Mouse (Mus musculus) liver, embryonic 14.5 days (tissue): ENCODE measurements around the gene Olfr1350. TPM values are rescaled to one million over a fixed set of nuclear protein-coding genes. Genes with fewer than 3 reads are reported as not detected.

ENCODE experiments used
- ATAC-seq: fragments of 200-750 bp; cut with Nextera tagmentation; 2 replicates; pipeline ENCODE4 v1.8.0; 2017; ENCODE audit warnings: moderate number of reproducible peaks, mild to moderate bottlenecking, moderate library complexity; ENCODE audit not compliant: insufficient read depth
- DNase-seq, 3 experiments: peaks; one replicate each; pipeline ENCODE4 v3.0.0-alpha.2; 2012 to 2013; ENCODE audit warnings: low read depth in 3 of 3, low spot score in 3 of 3
- H3K27ac ChIP-seq: fragments of 300-500 bp; sonication (generic); 2 replicates; pipeline ENCODE4 v1.5.1; 2014; ENCODE audit warnings: moderate library complexity, mild to moderate bottlenecking, control low read depth, inconsistent platforms
- H3K27me3 ChIP-seq: fragments of 300-500 bp; sonication (generic); 2 replicates; pipeline ENCODE4 v1.6.1; 2014; ENCODE audit warnings: mild to moderate bottlenecking, low read length, moderate library complexity; ENCODE audit not compliant: control insufficient read depth, insufficient read depth
- H3K36me3 ChIP-seq: fragments of 300-500 bp; sonication (generic); replicated peaks from 2 replicates; pipeline ENCODE4 v1.6.1; 2014; ENCODE audit warnings: low read depth; ENCODE audit not compliant: control insufficient read depth, insufficient read depth
- H3K4me1 ChIP-seq, 2 experiments: fragments of 200-500 bp in 1 of 2; fragments of 300-500 bp in 1 of 2; sonication (generic) in 1 of 2; replicated peaks; 2 replicates each; pipeline ENCODE4 v1.6.1; 2012 to 2014; ENCODE audit warnings: antibody characterized with exemption in 1 of 2, inconsistent platforms in 1 of 2, low read length in 1 of 2; ENCODE audit not compliant: control insufficient read depth in 2 of 2, insufficient read depth in 2 of 2
- H3K4me2 ChIP-seq: fragments of 300-500 bp; sonication (generic); 2 replicates; pipeline ENCODE4 v1.6.1; 2014; ENCODE audit warnings: low read depth, mild to moderate bottlenecking, control low read depth, moderate library complexity
- H3K4me3 ChIP-seq, 2 experiments: fragments of 200-500 bp in 1 of 2; fragments of 300-500 bp in 1 of 2; sonication (generic) in 1 of 2; 2 replicates each; pipeline ENCODE4 v1.5.1; 2012 to 2014; ENCODE audit warnings: low read depth in 2 of 2, low read length in 2 of 2, mild to moderate bottlenecking in 2 of 2, control low read depth in 1 of 2, inconsistent platforms in 1 of 2, moderate library complexity in 1 of 2; ENCODE audit not compliant: insufficient read depth in 1 of 2
- H3K9ac ChIP-seq: fragments of 300-500 bp; sonication (generic); replicated peaks from 2 replicates; pipeline ENCODE4 v1.6.1; 2014; ENCODE audit warnings: mild to moderate bottlenecking, control low read depth, moderate library complexity
- H3K9me3 ChIP-seq: fragments of 300-500 bp; sonication (generic); 2 replicates; pipeline ENCODE4 v1.6.1; 2016; ENCODE audit warnings: low read length, mixed read lengths; ENCODE audit not compliant: control insufficient read depth
- CTCF ChIP-seq: IDR thresholded peaks from 2 replicates; pipeline ENCODE4 v1.5.1; 2016; ENCODE audit warnings: antibody characterized with exemption, low read depth, control low read depth
- EP300 ChIP-seq: IDR thresholded peaks from 2 replicates; pipeline ENCODE4 v1.6.1; 2016; ENCODE audit warnings: antibody characterized with exemption, low read depth
- WGBS: fragments of 180-500 bp; shearing (Covaris S2); extraction: QIAGEN DNeasy Blood & Tissue Kit; methylation state at CpG from one replicate; pipeline ENCODE4 v1.1.7; 2014; ENCODE audit not compliant: insufficient replicate concordance; 5-methylcytosine and 5-hydroxymethylcytosine counted together
- polyA plus RNA-seq, 2 experiments: library from polyadenylated mRNA; depleted of rRNA in 1 of 2; stranded (reverse) in 1 of 2; unstranded in 1 of 2; fragments of >200 nt; fragmentation: Nextera tagmentation in 1 of 2; extraction: Ambion mirVana in 1 of 2; gene quantifications; 2 replicates each; pipeline versions ENCODE4 v1.2.1 to v1.2.3; 2012 to 2014

Olfr1350 gene
- not detected in 2 replicates for polyA plus RNA-seq (2012; rRNA removed)
- polyA plus RNA-seq (2014; fragmentation: Nextera tagmentation; extraction: Ambion mirVana): not detected in 2 replicates

DNA sequence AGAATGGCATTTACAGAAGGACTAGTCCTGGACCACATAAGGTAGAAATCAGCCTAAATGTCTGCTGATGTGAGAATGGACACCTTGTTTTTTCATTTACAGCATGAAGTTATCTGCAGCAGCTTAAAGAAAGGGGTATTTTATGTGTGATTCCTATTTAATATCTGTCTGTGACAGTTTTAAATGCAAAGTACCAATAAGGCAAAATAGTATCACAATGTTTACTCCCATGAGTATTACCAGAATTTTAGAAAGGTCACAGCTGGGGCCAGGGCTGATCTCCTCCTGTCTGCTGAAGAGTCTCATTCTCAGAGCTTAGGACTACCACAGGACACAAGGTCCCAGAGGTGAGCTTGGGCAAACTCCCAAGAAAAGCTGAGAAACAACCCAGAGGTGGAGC, at the start of gene Olfr1350:
Olfr1350 (plus strand) TSS at position 301 of the 400 bp plus-strand sequence.
- H3K27ac ChIP-seq: no peak within 1 kb of the TSS
- no peak within 1 kb of the TSS for H3K4me2 ChIP-seq
- no peaks in the 10 kb centered on the region for H3K27me3 ChIP-seq
- ATAC-seq (no peak), DNase-seq (no peak)
- no peaks in the 10 kb centered on the region for H3K36me3 ChIP-seq
- no peaks in the 10 kb centered on the region for H3K9me3 ChIP-seq
- H3K4me1 ChIP-seq: no peaks in the 10 kb centered on the region
- TF ChIP-seq CTCF: no peak
- no peak for TF ChIP-seq EP300
- no peak within 1 kb of the TSS for H3K9ac ChIP-seq
- H3K4me3 ChIP-seq: no peak within 1 kb of the TSS

- Histone ChIP-seq H3K4me2 (no peak overlapping the region), H3K9ac (no peak overlapping the region), H3K9me3 (no peaks in the 10 kb centered on the region; the same call in 1 of the 2 replicates), H3K27ac (no peak overlapping the region), H3K36me3 (no peaks in the 10 kb centered on the region), H3K4me3 (no peak overlapping the region), H3K4me1 (no peaks in the 10 kb centered on the region), H3K27me3 (no peaks in the 10 kb centered on the region)
- TF ChIP-seq EP300 (no peak), CTCF (no peak)
- WGBS: 20% methylated on average over 1 of the region's 1 CpGs
- ATAC-seq (no peak), DNase-seq (no peak)
These were observed 43.0 kb upstream of the Olfr1350 start for GRCm38 (mm10) chr7:6521666-6522065.

DNA sequence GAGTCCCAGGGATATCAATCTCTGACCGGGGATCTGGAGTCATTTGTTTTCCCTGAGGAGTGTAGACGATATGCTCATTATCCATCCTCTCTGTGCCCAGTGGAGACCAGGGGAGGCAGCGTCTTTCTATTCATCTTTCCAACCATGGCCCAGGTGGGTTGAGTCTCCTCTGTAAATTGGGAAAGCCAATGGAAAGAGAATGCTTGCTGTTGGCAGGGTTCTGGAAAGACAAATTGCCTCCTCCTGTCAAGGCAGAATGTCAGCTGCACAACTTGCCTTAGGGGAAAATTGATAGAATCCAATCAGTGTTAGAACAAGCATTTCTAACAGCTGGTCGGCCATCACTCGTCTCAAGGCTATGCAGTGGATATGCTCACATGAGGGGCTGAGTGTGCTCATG, 41.8 kb upstream of the Olfr1350 start, which contains the start of gene Olfr1349:
Olfr1349 (minus strand) TSS at position 101 of the 400 bp plus-strand sequence.
- H3K27me3 ChIP-seq: no peaks in the 10 kb centered on the region
- no peaks in the 10 kb centered on the region for H3K36me3 ChIP-seq
- no peak for TF ChIP-seq EP300
- no peak for TF ChIP-seq CTCF
- no peak within 1 kb of the TSS for H3K4me2 ChIP-seq
- no peak for ATAC-seq
- H3K4me3 ChIP-seq: no peak within 1 kb of the TSS
- H3K4me1 ChIP-seq: no peaks in the 10 kb centered on the region
- H3K27ac ChIP-seq: no peak within 1 kb of the TSS
- no peak within 1 kb of the TSS for H3K9ac ChIP-seq
- WGBS: 59% methylated on average over 5 of the region's 5 CpGs
- no peak for DNase-seq
- H3K9me3 ChIP-seq: no peaks in the 10 kb centered on the region; the same call in 1 of the 2 replicates

GRCm38 (mm10) chr7:6525001-6525400, 39.6 kb upstream of the Olfr1350 start:
- WGBS: 36% methylated on average over 3 of the region's 3 CpGs
- H3K4me1 ChIP-seq: no peaks in the 10 kb centered on the region
- H3K9me3 ChIP-seq: no peaks in the 10 kb centered on the region; the same call in 1 of the 2 replicates
- no peak overlapping the region for H3K4me3 ChIP-seq
- TF ChIP-seq CTCF (peak; percentile 35; the same call in 1 of the 2 replicates), EP300 (no peak)
- H3K4me2 ChIP-seq: no peak overlapping the region
- no peaks in the 10 kb centered on the region for H3K36me3 ChIP-seq
- no peak overlapping the region for H3K27ac ChIP-seq
- no peaks in the 10 kb centered on the region for H3K27me3 ChIP-seq
- no peak overlapping the region for H3K9ac ChIP-seq
- ATAC-seq (no peak), DNase-seq (no peak)

DNA sequence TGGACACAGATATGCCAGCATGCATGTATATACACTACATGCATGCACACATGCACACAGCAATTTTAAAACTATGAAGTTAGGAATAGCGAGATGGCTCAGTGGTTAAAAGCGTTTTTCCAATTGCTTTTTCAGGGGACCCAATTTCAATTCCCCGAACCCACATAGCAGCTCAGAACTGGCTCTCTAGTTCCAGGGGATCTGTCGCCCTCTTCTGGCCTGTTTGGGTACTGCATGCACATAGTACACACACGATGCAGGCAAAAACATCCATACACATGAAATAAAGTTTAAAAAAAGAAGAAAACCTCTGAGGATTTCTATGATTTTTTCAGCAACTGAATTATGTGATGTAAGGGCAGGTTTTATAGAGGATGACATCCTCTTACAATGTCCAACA, 38.5 kb upstream of the Olfr1350 start:
- DNase-seq (peak in 1 of 3 experiments; percentile 0), ATAC-seq (no peak)
- H3K27me3 ChIP-seq: no peaks in the 10 kb centered on the region
- H3K4me2 ChIP-seq: no peak overlapping the region
- 50% methylated on average over 5 of the region's 5 CpGs for WGBS
- H3K36me3 ChIP-seq: no peaks in the 10 kb centered on the region
- H3K9ac ChIP-seq: no peak overlapping the region
- H3K4me1 ChIP-seq: no peaks in the 10 kb centered on the region
- no peaks in the 10 kb centered on the region; the same call in 1 of the 2 replicates for H3K9me3 ChIP-seq
- no peak overlapping the region for H3K4me3 ChIP-seq
- no peak overlapping the region for H3K27ac ChIP-seq
- peak; percentile 76 for TF ChIP-seq CTCF
- no peak for TF ChIP-seq EP300
